11 mouse cellular contexts compared by ENCODE assay signal in the genomic region with DNA sequence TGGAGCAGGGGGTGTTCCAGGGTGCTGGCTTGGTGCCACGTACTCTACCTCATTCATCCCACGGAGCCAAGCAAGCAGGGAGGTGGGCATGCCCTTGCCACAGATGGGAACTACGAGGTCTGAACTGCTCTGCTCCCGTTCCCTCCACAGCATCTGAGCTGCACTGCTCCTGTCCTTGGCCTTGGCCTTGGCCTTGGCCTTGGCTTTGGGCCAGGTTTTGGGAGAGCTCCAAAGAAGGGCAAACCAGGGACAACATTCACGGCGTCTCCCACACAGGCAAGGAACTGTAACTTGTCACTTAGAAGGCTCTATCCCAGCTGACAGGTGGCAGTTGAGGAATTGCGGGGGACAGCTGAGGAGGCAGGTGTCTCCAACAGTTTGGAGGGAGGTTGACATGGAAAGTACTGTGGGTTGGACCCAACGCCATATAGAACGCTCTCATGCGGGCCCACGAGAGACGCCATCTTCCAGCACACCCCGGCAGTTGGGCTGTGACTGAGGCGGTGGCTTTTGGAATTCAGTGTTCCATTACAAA. TPM values are rescaled to one million over a fixed set of nuclear protein-coding genes. Genes with fewer than 3 reads are reported as not detected.
DNase-seq lines count a peak whose midpoint lies in the region; ATAC-seq and TF ChIP-seq lines count a peak whose summit lies in the region.
"Had no signal": no experiment of that assay in that cellular context is flagged by ENCODE, and none has a peak within 500 bp of the region (broad histone marks: within the 10 kb centered on the region; RNA-seq: fewer than 3 reads in every experiment).

No protein-coding gene starts in this region.

- ATAC-seq in forebrain, embryonic 14.5 days = no peak
- no peak for ATAC-seq in lung, postnatal 0 days
- no peak for ATAC-seq in activated CD4-positive, CD25-positive, alpha-beta regulatory T cell, adult 4 months
- ATAC-seq: midbrain, embryonic 13.5 days had no signal

- WGBS in forebrain, embryonic 10.5 days = 94% methylated on average over 14 of the region's 14 CpGs
- WGBS in forebrain, embryonic 14.5 days = 87% methylated on average over 14 of the region's 14 CpGs
- 79% methylated on average over 14 of the region's 14 CpGs for WGBS in lung, postnatal 0 days

- H3K4me1 ChIP-seq in forebrain, embryonic 10.5 days = peaks cover 40% of the 10 kb centered on the region
- peaks cover 9% of the 10 kb centered on the region; the same call in 1 of the 2 replicates for H3K4me1 ChIP-seq in forebrain, embryonic 14.5 days (ENCODE audit: control insufficient read depth, insufficient read depth, low read length)
- peaks cover 3% of the 10 kb centered on the region; the same call in 1 of the 2 replicates for H3K4me1 ChIP-seq in lung, postnatal 0 days (ENCODE audit: insufficient read depth, low read depth, low read length)

- H3K9ac ChIP-seq in forebrain, embryonic 14.5 days (ENCODE audit: low read length) = no peak overlapping the region
- no peak overlapping the region for H3K9ac ChIP-seq in lung, postnatal 0 days (replicated peaks; ENCODE audit: low read depth)
- H3K9ac ChIP-seq: midbrain, embryonic 13.5 days had no signal

- no peak for TF ChIP-seq EP300 in lung, postnatal 0 days (IDR thresholded peaks at IDR 0.05)

- no peak overlapping the region for H3K4me3 ChIP-seq in forebrain, embryonic 10.5 days
- H3K4me3 ChIP-seq in forebrain, embryonic 14.5 days (ENCODE audit: low read depth, low read length) = no peak overlapping the region
- no peak overlapping the region for H3K4me3 ChIP-seq in lung, postnatal 0 days (ENCODE audit: low read depth, low read length)
- H3K4me3 ChIP-seq: midbrain, embryonic 13.5 days had no signal

- peaks cover 47% of the 10 kb centered on the region for H3K27me3 ChIP-seq in forebrain, embryonic 10.5 days (ENCODE audit: poor library complexity, severe bottlenecking)
- peaks cover 30% of the 10 kb centered on the region for H3K27me3 ChIP-seq in forebrain, embryonic 14.5 days (replicated peaks; ENCODE audit: control insufficient read depth, insufficient read depth, low read length)
- H3K27me3 ChIP-seq in lung, postnatal 0 days (replicated peaks; ENCODE audit: insufficient read depth, low read length) = peaks cover 23% of the 10 kb centered on the region

- no peaks in the 10 kb centered on the region for H3K36me3 ChIP-seq in forebrain, embryonic 10.5 days (replicated peaks)
- H3K36me3 ChIP-seq in forebrain, embryonic 14.5 days (ENCODE audit: control insufficient read depth, insufficient read depth, low read length) = no peaks in the 10 kb centered on the region
- no peaks in the 10 kb centered on the region for H3K36me3 ChIP-seq in lung, postnatal 0 days (ENCODE audit: insufficient read depth, low read length)
- H3K36me3 ChIP-seq: midbrain, embryonic 13.5 days had no signal

- no peak overlapping the region for H3K4me2 ChIP-seq in forebrain, embryonic 14.5 days (ENCODE audit: low read length)
- H3K4me2 ChIP-seq in lung, postnatal 0 days (replicated peaks; ENCODE audit: low read depth, low read length) = no peak overlapping the region
- H3K4me2 ChIP-seq: midbrain, embryonic 13.5 days had no signal

- H3K9me3 ChIP-seq in forebrain, embryonic 10.5 days = no peaks in the 10 kb centered on the region
- H3K9me3 ChIP-seq in forebrain, embryonic 14.5 days (replicated peaks; ENCODE audit: control insufficient read depth, low read length) = no peaks in the 10 kb centered on the region
- H3K9me3 ChIP-seq in lung, postnatal 0 days (ENCODE audit: low read length) = no peaks in the 10 kb centered on the region
- H3K9me3 ChIP-seq: midbrain, embryonic 13.5 days had no signal

- DNase-seq in forebrain, embryonic 10.5 days (ENCODE audit: extremely low spot score, low spot score) = no peak
- DNase-seq in forebrain, embryonic 14.5 days (ENCODE audit: low spot score) = no peak
- DNase-seq in lung, postnatal 0 days (ENCODE audit: low spot score) = no peak
- DNase-seq in lung, postnatal 36 days = no peak
- peak; percentile 42 to 50 for DNase-seq in heart, postnatal 10 days
- peak; percentile 90 for DNase-seq in testis, postnatal 10 days (ENCODE audit: low spot score)
- no peak for DNase-seq in retina, embryonic 14.5 days (ENCODE audit: low spot score)
- DNase-seq: embryo, embryonic 11 days; right cerebral cortex, postnatal 25 days had no signal

- H3K27ac ChIP-seq in forebrain, embryonic 10.5 days = 0 out of 2 replicates have a peak overlapping the region, but pooled peaks have one; percentile 25
- H3K27ac ChIP-seq in forebrain, embryonic 14.5 days (ENCODE audit: low read depth, low read length) = no peak overlapping the region
- H3K27ac ChIP-seq in lung, postnatal 0 days (ENCODE audit: low read length) = peak overlapping the region; percentile 68
- H3K27ac ChIP-seq: midbrain, embryonic 13.5 days had no signal

- TF ChIP-seq CTCF in lung, postnatal 0 days (IDR thresholded peaks at IDR 0.05) = no peak

- intact Hi-C loops in heart, postnatal 10 days (cut with DNase I) = no loop called here

RNA-seq across cellular contexts. Expression of a gene that starts 5.4 kb away (rescaled TPM):
- 1.3 and 1.5 TPM in 2 replicates for polyA plus RNA-seq in forebrain, embryonic 10.5 days (2016; fragmentation: Nextera tagmentation; extraction: Ambion mirVana)
- 0.34 and 0.66 TPM in 2 replicates for polyA plus RNA-seq in forebrain, embryonic 14.5 days (2014; fragmentation: Nextera tagmentation; extraction: Ambion mirVana)
- 2.5 TPM in 2 replicates for polyA plus RNA-seq in lung, postnatal 0 days (2015; fragmentation: Nextera tagmentation; extraction: Ambion mirVana)
- total RNA-seq in heart, postnatal 10 days (2021) = 10 to 100 TPM; 24.3 to 38.1 TPM
- 10 to 100 TPM; 23.6 to 27.1 TPM for polyA plus RNA-seq in activated CD4-positive, CD25-positive, alpha-beta regulatory T cell, adult 4 months (2017; shearing (Covaris generic))

RNA-seq across cellular contexts. Expression of a gene that starts 16.1 kb away (rescaled TPM):
- 4.8 and 5.3 TPM in 2 replicates for polyA plus RNA-seq in forebrain, embryonic 10.5 days (2016; fragmentation: Nextera tagmentation; extraction: Ambion mirVana)
- polyA plus RNA-seq in forebrain, embryonic 14.5 days (2014; fragmentation: Nextera tagmentation; extraction: Ambion mirVana) = 11.3 and 16.1 TPM in 2 replicates
- polyA plus RNA-seq in lung, postnatal 0 days (2015; fragmentation: Nextera tagmentation; extraction: Ambion mirVana) = 2.4 and 2.5 TPM in 2 replicates
- total RNA-seq in heart, postnatal 10 days (2021) = 10 to 100 TPM; 29.3 to 31.6 TPM
- not detected for polyA plus RNA-seq in activated CD4-positive, CD25-positive, alpha-beta regulatory T cell, adult 4 months (2017; shearing (Covaris generic))

Comparison
In these comparisons a context has a peak if more than half of its experiments do, and no peak if none do; other contexts are left out.
1. DNase-seq: peak in heart, postnatal 10 days (2 of 2) and testis, postnatal 10 days (single experiment); none in forebrain, embryonic 10.5 days (single experiment), forebrain, embryonic 14.5 days (single experiment), lung, postnatal 0 days (single experiment), lung, postnatal 36 days (single experiment) and retina, embryonic 14.5 days (single experiment).